In genomic region chr3:88232301-88232702, GRCm38 (mm10) we compare ENCODE assay signal across 11 mouse cellular contexts. TPM values are rescaled to one million over a fixed set of nuclear protein-coding genes. Genes with fewer than 3 reads are reported as not detected.
A peak's percentile ranks its signal among the peaks of the same experiment; 100 is the strongest.
DNase-seq lines count a peak whose midpoint lies in the region; ATAC-seq and TF ChIP-seq lines count a peak whose summit lies in the region.
"Had no signal": no experiment of that assay in that cellular context is flagged by ENCODE, and none has a peak within 500 bp of the region (broad histone marks: within the 10 kb centered on the region; RNA-seq: fewer than 3 reads in every experiment).

No protein-coding gene starts in this region.

- peak; percentile 26 for ATAC-seq in frontal cortex, adult (ENCODE audit: low TSS enrichment)
- ATAC-seq in lung, postnatal 0 days = no peak

- H3K4me1 ChIP-seq in lung, postnatal 0 days (ENCODE audit: insufficient read depth, low read depth, low read length) = no peaks in the 10 kb centered on the region

- TF ChIP-seq CTCF in lung, postnatal 0 days (IDR thresholded peaks at IDR 0.05) = no peak

- no peaks in the 10 kb centered on the region; the same call in 1 of the 2 replicates for H3K27me3 ChIP-seq in lung, postnatal 0 days (replicated peaks; ENCODE audit: insufficient read depth, low read length)

- TF ChIP-seq EP300 in lung, postnatal 0 days (IDR thresholded peaks at IDR 0.05) = no peak

- no peaks in the 10 kb centered on the region for H3K9me3 ChIP-seq in lung, postnatal 0 days (ENCODE audit: low read length)

- 58% methylated on average over 6 of the region's 7 CpGs for WGBS in lung, postnatal 0 days

- H3K9ac ChIP-seq in lung, postnatal 0 days (replicated peaks; ENCODE audit: low read depth) = no peak overlapping the region

- no peaks in the 10 kb centered on the region for H3K36me3 ChIP-seq in lung, postnatal 0 days (ENCODE audit: insufficient read depth, low read length)

- no peak for DNase-seq in frontal cortex, postnatal 25 days (ENCODE audit: low spot score in 2 of 2)
- DNase-seq in frontal cortex, adult 2 months (ENCODE audit: extremely low spot score in 1 of 2, low spot score in 1 of 2) = peak; percentile 74 to 76
- DNase-seq in left cerebral cortex, adult 11 months (ENCODE audit: low spot score) = peak; percentile 61
- DNase-seq in right cerebral cortex, adult 18-20 months = peak; percentile 82
- DNase-seq in spleen, postnatal 10 days (ENCODE audit: low spot score in 2 of 2) = no peak
- DNase-seq in B cell, adult 2 months = no peak
- no peak for DNase-seq in lung, postnatal 0 days (ENCODE audit: low spot score)
- DNase-seq: embryo, embryonic 11 days had no signal

- H3K4me2 ChIP-seq in lung, postnatal 0 days (replicated peaks; ENCODE audit: low read depth, low read length) = no peak overlapping the region
- H3K4me2 ChIP-seq: heart, embryonic 11.5 days had no signal

- H3K27ac ChIP-seq in lung, postnatal 0 days (ENCODE audit: low read length) = no peak overlapping the region

- no peak overlapping the region for H3K4me3 ChIP-seq in lung, postnatal 0 days (ENCODE audit: low read depth, low read length)

RNA-seq across cellular contexts. Expression of gene Rhbg, which starts 22.2 kb away (rescaled TPM):
- polyA plus RNA-seq in frontal cortex, adult 2 months (2012; rRNA removed) = not detected in 2 replicates
- 3.9 and 4.9 TPM in 2 replicates for polyA plus RNA-seq in lung, postnatal 0 days (2015; fragmentation: Nextera tagmentation; extraction: Ambion mirVana)

RNA-seq across cellular contexts. Expression of gene Gm38392, which starts 54.7 kb away (rescaled TPM):
- polyA plus RNA-seq in frontal cortex, adult 2 months (2012; rRNA removed) = not detected in 2 replicates
- 1.8 and 2.0 TPM in 2 replicates for polyA plus RNA-seq in lung, postnatal 0 days (2015; fragmentation: Nextera tagmentation; extraction: Ambion mirVana)
- polyA plus RNA-seq: small intestine, adult 2 months had no signal

Comparison
In these comparisons a context has a peak if more than half of its experiments do, and no peak if none do; other contexts are left out.
1. DNase-seq: peak in frontal cortex, adult 2 months (2 of 2), left cerebral cortex, adult 11 months (single experiment) and right cerebral cortex, adult 18-20 months (single experiment); none in frontal cortex, postnatal 25 days (0 of 2), spleen, postnatal 10 days (0 of 2), B cell, adult 2 months (0 of 2) and lung, postnatal 0 days (single experiment).